Mouse (Mus musculus) cerebellum, postnatal 36 days (tissue): ENCODE data around the gene Pif1.
A peak's percentile ranks its signal among the peaks of the same experiment; 100 is the strongest.

Source experiments
- DNase-seq, 2 experiments: peaks; one replicate each; pipeline ENCODE4 v3.0.0; 2021 to 2022; ENCODE audit warnings: mixed read lengths in 2 of 2

The Pif1 gene

GRCm38 (mm10) chr9:65561016-65561415 lies 25.9 kb upstream of the Pif1 start:
- peak; percentile 17 to 30 for DNase-seq

- peak; percentile 18 to 25 for DNase-seq
Observed at GRCm38 (mm10) chr9:65562081-65562506, 24.9 kb upstream of the Pif1 start.

GRCm38 (mm10) chr9:65563073-65563472 lies 23.9 kb upstream of the Pif1 start:
- no peak for DNase-seq

GRCm38 (mm10) chr9:65564698-65565097 lies 22.3 kb upstream of the Pif1 start:
- no peak for DNase-seq

GRCm38 (mm10) chr9:65568787-65569186 lies 18.2 kb upstream of the Pif1 start:
- DNase-seq = no peak

GRCm38 (mm10) chr9:65569491-65569971 lies 17.4 kb upstream of the Pif1 start:
- DNase-seq = no peak

- DNase-seq = no peak
Observed at GRCm38 (mm10) chr9:65572837-65573236, 14.1 kb upstream of the Pif1 start.

GRCm38 (mm10) chr9:65574513-65575392 lies 12.2 kb upstream of the Pif1 start:
- DNase-seq = no peak

GRCm38 (mm10) chr9:65575393-65576196 lies 11.4 kb upstream of the Pif1 start:
- DNase-seq = no peak

- peak in 1 of 2 experiments; percentile 22 for DNase-seq
Observed at GRCm38 (mm10) chr9:65576861-65577510, 10.0 kb upstream of the Pif1 start.

GRCm38 (mm10) chr9:65577511-65578196 lies 9.3 kb upstream of the Pif1 start:
- no peak for DNase-seq

- DNase-seq = no peak
Observed at GRCm38 (mm10) chr9:65578801-65579249, 8.1 kb upstream of the Pif1 start.

GRCm38 (mm10) chr9:65579781-65580371 lies 7.1 kb upstream of the Pif1 start, which contains the start of gene Plekho2:
Gene Plekho2 (minus strand): TSS chr9:65580040.
- peak; percentile 57 to 74 for DNase-seq

- peak; percentile 76 to 81 for DNase-seq
Observed at GRCm38 (mm10) chr9:65580401-65581256, 6.3 kb upstream of the Pif1 start.

GRCm38 (mm10) chr9:65583045-65583444 lies 3.9 kb upstream of the Pif1 start:
- no peak for DNase-seq

- no peak for DNase-seq
Observed at GRCm38 (mm10) chr9:65587270-65587572, 261 bp downstream of the Pif1 start.

- DNase-seq = no peak
Observed at GRCm38 (mm10) chr9:65587573-65588358, 806 bp downstream of the Pif1 start.

- no peak for DNase-seq
Observed at GRCm38 (mm10) chr9:65589091-65589490, 2.1 kb downstream of the Pif1 start.

- no peak for DNase-seq
Observed at GRCm38 (mm10) chr9:65592721-65593120, 5.8 kb downstream of the Pif1 start.

GRCm38 (mm10) chr9:65593596-65593995 lies 6.6 kb downstream of the Pif1 start:
- DNase-seq = no peak
